Mouse (Mus musculus) midbrain, postnatal 0 days (tissue): Measurements from ENCODE around the gene Tenm4. TPM values are rescaled to one million over a fixed set of nuclear protein-coding genes. Genes with fewer than 3 reads are reported as not detected.

ENCODE experiments used
- ATAC-seq: fragments of 200-750 bp; cut with Nextera tagmentation; 2 replicates; pipeline ENCODE4 v1.8.0; 2017; ENCODE audit warnings: moderate number of reproducible peaks, mild to moderate bottlenecking, moderate TSS enrichment, moderate library complexity; ENCODE audit not compliant: low FRiP score
- DNase-seq: peaks from one replicate; pipeline ENCODE4 v3.0.0-alpha.2; 2015; ENCODE audit warnings: low spot score
- H3K27ac ChIP-seq: fragments of 300-500 bp; sonication (generic); 2 replicates; pipeline ENCODE4 v1.5.1; 2014; ENCODE audit warnings: low read depth, mild to moderate bottlenecking, low read length, mixed read lengths
- H3K27me3 ChIP-seq: fragments of 300-500 bp; sonication (generic); 2 replicates; pipeline ENCODE4 v1.6.1; 2014; ENCODE audit warnings: low read length, control low read depth, mixed read lengths; ENCODE audit not compliant: insufficient read depth
- H3K36me3 ChIP-seq: fragments of 300-500 bp; sonication (generic); 2 replicates; pipeline ENCODE4 v1.6.1; 2014; ENCODE audit warnings: low read length, control low read depth, mixed read lengths; ENCODE audit not compliant: insufficient read depth
- H3K4me1 ChIP-seq: fragments of 300-500 bp; sonication (generic); 2 replicates; pipeline ENCODE4 v1.6.1; 2014; ENCODE audit warnings: mild to moderate bottlenecking, control low read depth, antibody characterized with exemption, low read length, mixed read lengths; ENCODE audit not compliant: insufficient read depth
- H3K4me2 ChIP-seq: fragments of 300-500 bp; sonication (generic); 2 replicates; pipeline ENCODE4 v1.6.1; 2014; ENCODE audit warnings: low read depth, mild to moderate bottlenecking, low read length, mixed read lengths; ENCODE audit not compliant: poor library complexity, severe bottlenecking
- H3K4me3 ChIP-seq: fragments of 300-500 bp; sonication (generic); 2 replicates; pipeline ENCODE4 v1.5.1; 2014; ENCODE audit warnings: low read depth, mild to moderate bottlenecking, low read length, moderate library complexity
- H3K9ac ChIP-seq: fragments of 300-500 bp; sonication (generic); replicated peaks from 2 replicates; pipeline ENCODE4 v1.6.1; 2014; ENCODE audit warnings: mild to moderate bottlenecking, low read length, moderate library complexity, mixed read lengths; ENCODE audit not compliant: poor library complexity, severe bottlenecking
- H3K9me3 ChIP-seq: fragments of 300-500 bp; sonication (generic); 2 replicates; pipeline ENCODE4 v1.6.1; 2016; ENCODE audit warnings: low read length, control low read depth
- CTCF ChIP-seq: IDR thresholded peaks from 2 replicates; pipeline ENCODE4 v1.5.1; 2016; ENCODE audit warnings: antibody characterized with exemption, mild to moderate bottlenecking
- WGBS: fragments of 180-500 bp; shearing (Covaris S2); extraction: QIAGEN DNeasy Blood & Tissue Kit; methylation state at CpG from one replicate; pipeline ENCODE4 v1.1.7; 2014; 5-methylcytosine and 5-hydroxymethylcytosine counted together
- polyA plus RNA-seq: library from polyadenylated mRNA; unstranded; fragments of >200 nt; fragmentation: Nextera tagmentation; extraction: Ambion mirVana; gene quantifications from 2 replicates; pipeline ENCODE4 v1.2.1, GENCODE M21; 2015
- total RNA-seq: library from RNA; depleted of rRNA; stranded (reverse); fragments of >200 nt; gene quantifications from 2 replicates; pipeline ENCODE4 v1.2.3, GENCODE M21; 2014

The Tenm4 gene
- total and polyA plus RNA-seq, 2 experiments from 2014 or later = 35.9 to 56.0 TPM

- Histone ChIP-seq H3K27ac (no peak overlapping the region), H3K4me3 (no peak overlapping the region), H3K4me2 (no peak overlapping the region), H3K4me1 (peaks cover 14% of the 10 kb centered on the region; the same call in 1 of the 2 replicates), H3K27me3 (no peaks in the 10 kb centered on the region), H3K36me3 (no peaks in the 10 kb centered on the region), H3K9me3 (no peaks in the 10 kb centered on the region), H3K9ac (no peak overlapping the region)
- ATAC-seq (peak; percentile 10; the same call in 1 of the 2 replicates), DNase-seq (peak; percentile 38)
- WGBS = 27% methylated on average over 6 of the region's 6 CpGs
- no peak for TF ChIP-seq CTCF
These were observed 334.5 kb downstream of the Tenm4 start for GRCm38 (mm10) chr7:96505538-96505937.

- no peaks in the 10 kb centered on the region for H3K36me3 ChIP-seq
- ATAC-seq = no peak
- no peaks in the 10 kb centered on the region for H3K9me3 ChIP-seq
- no peak overlapping the region for H3K9ac ChIP-seq
- 87% methylated on average over 8 of the region's 8 CpGs for WGBS
- no peaks in the 10 kb centered on the region for H3K27me3 ChIP-seq
- TF ChIP-seq CTCF = no peak
- H3K27ac ChIP-seq = no peak overlapping the region
- peaks cover 12% of the 10 kb centered on the region for H3K4me1 ChIP-seq
- no peak overlapping the region for H3K4me3 ChIP-seq
- no peak overlapping the region for H3K4me2 ChIP-seq
- DNase-seq = no peak
These were observed 336.0 kb downstream of the Tenm4 start for GRCm38 (mm10) chr7:96507046-96507445.

DNA sequence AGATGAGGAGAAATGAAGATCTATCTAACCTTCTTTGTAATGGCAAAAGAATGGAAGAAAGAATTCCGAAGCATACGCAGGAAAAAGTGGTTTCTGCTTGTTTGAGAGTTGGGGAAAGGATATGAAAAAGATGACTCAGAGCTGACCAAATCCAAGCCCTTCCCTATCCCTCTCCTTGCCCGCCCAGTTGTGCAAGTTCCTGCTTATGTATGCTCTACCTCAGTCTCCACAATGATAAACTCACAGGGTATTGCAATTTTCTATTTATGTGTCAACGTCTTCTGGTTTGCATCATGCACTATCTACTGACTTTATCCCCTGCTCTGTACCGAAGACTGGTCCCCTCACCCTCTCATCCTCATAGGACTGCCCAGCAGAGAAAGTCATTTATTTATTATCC lies 339.4 kb downstream of the Tenm4 start:
- ATAC-seq (no peak), DNase-seq (no peak)
- Histone ChIP-seq H3K9ac (no peak overlapping the region), H3K4me1 (peaks cover 6% of the 10 kb centered on the region), H3K36me3 (no peaks in the 10 kb centered on the region), H3K27me3 (no peaks in the 10 kb centered on the region), H3K4me2 (no peak overlapping the region), H3K4me3 (no peak overlapping the region), H3K9me3 (no peaks in the 10 kb centered on the region), H3K27ac (no peak overlapping the region)
- WGBS = 90% methylated on average over 5 of the region's 5 CpGs
- TF ChIP-seq CTCF = no peak

DNA sequence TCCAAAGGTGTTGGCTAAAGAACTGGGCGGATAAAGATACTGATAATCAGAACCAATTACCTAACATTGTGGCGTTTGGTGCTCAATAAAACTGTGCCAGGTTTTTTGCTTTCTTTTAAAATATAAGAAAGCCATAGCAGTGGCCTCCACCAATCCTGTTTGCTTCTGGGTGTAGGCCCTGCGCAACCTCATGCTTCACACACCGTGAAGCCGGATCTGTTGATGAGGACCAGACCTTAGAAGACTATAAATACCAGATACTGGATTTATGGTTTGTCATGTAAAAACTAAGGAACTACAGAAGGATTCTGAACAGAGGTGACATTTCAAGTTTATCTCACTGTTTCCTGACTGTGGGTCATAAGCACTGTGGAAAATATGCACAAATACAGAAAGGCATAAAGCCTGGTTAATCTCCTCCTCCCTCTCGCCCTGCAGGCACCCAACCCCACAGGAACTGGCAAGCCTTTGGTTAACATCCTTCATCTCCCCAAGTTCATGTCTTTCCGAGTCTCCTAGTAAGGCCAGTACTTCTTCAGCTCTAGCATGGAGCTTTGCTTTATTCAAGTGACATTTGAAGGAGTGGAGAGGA lies 340.1 kb downstream of the Tenm4 start:
- WGBS = 83% methylated on average over 7 of the region's 7 CpGs
- no peak for DNase-seq
- H3K27ac ChIP-seq = no peak overlapping the region

DNA sequence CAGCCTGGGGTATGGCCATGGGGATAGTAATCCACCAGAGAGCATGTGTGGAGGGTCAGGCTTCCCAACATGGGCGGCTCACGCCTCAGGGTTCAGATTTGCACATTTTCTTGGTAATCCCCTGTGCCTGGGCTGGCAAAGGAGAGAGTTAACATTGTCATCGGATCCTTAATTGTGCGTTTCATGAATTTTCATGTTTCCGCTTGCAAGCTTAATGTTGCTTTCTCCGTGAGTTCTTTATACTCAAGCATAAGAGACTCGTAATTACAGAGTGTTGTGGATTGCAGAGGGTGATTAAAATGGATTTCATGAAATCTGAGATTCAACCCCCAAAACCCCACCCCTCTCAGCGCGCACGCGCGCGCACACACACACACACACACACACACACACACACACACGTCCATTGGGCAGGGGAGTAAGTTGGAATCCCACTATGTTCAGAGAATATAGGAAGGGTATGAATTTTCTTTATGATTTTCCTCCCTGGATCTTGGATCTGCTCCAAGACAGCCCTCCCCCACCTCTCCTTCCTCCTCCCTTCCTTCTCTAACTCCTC lies 341.0 kb downstream of the Tenm4 start:
- no peak for ATAC-seq
- H3K4me2 ChIP-seq = peak overlapping the region; percentile 12; the same call in 1 of the 2 replicates
- H3K36me3 ChIP-seq = no peaks in the 10 kb centered on the region
- peaks cover 6% of the 10 kb centered on the region for H3K4me1 ChIP-seq
- no peak for TF ChIP-seq CTCF
- DNase-seq = peak; percentile 11
- H3K4me3 ChIP-seq = no peak overlapping the region
- no peak overlapping the region for H3K9ac ChIP-seq
- WGBS = 38% methylated on average over 14 of the region's 14 CpGs
- no peaks in the 10 kb centered on the region for H3K9me3 ChIP-seq
- no peak overlapping the region for H3K27ac ChIP-seq
- no peaks in the 10 kb centered on the region for H3K27me3 ChIP-seq

More for the DNA sequence above, 340.1 kb downstream of the Tenm4 start:
- no peak overlapping the region for H3K9ac ChIP-seq
- no peak for TF ChIP-seq CTCF
- H3K27me3 ChIP-seq = no peaks in the 10 kb centered on the region
- peaks cover 6% of the 10 kb centered on the region for H3K4me1 ChIP-seq
- no peak for ATAC-seq
- H3K36me3 ChIP-seq = no peaks in the 10 kb centered on the region
- no peak overlapping the region for H3K4me2 ChIP-seq
- H3K9me3 ChIP-seq = no peaks in the 10 kb centered on the region
- H3K4me3 ChIP-seq = no peak overlapping the region

DNA sequence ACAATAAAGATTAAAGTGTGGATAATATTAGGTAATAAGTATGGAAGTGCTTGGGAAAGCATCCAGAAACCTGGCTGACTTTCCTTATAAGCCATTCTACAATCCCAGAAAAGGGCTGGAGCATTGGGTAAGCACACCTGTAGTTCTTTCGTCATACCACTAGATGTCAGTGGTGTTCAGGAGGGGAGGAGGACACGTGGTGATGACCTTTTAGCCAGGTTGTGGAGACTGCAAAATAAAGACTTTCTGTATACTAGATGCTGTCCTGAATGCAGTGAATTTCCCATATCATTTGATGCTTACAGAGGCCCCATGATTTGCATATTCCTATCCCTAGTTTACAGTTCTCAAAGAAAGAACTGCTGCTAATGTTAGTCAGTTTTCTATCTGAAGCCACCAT lies 348.2 kb downstream of the Tenm4 start:
- Histone ChIP-seq H3K9ac (no peak overlapping the region), H3K4me2 (no peak overlapping the region), H3K9me3 (no peaks in the 10 kb centered on the region), H3K27me3 (no peaks in the 10 kb centered on the region), H3K4me3 (no peak overlapping the region), H3K27ac (no peak overlapping the region), H3K36me3 (no peaks in the 10 kb centered on the region), H3K4me1 (no peaks in the 10 kb centered on the region)
- TF ChIP-seq CTCF = peak; percentile 89
- DNase-seq = peak; percentile 48
- WGBS = 3% methylated on average over 2 of the region's 2 CpGs
- ATAC-seq = no peak
